Mouse (Mus musculus) heart, adult 18-20 months (tissue): ENCODE results near the gene Hacl1. TPM values are rescaled to one million over a fixed set of nuclear protein-coding genes. Genes with fewer than 3 reads are reported as not detected.

Experiments
- DNase-seq, 2 experiments: peaks; one replicate each; pipeline ENCODE4 v3.0.0; 2021 to 2022; ENCODE audit warnings: mixed read lengths in 1 of 2
- total RNA-seq, 2 experiments: library from RNA; stranded (reverse); gene quantifications; 2 replicates each; pipeline ENCODE4 v1.2.3; 2021

Hacl1 gene
- total RNA-seq, 2 experiments from 2014 or later = 10.9 to 11.5 TPM

- DNase-seq = peak; percentile 91 to 94
Measured at GRCm38 (mm10) chr14:31662555-31663211, 21.6 kb upstream of the Hacl1 start.

DNA sequence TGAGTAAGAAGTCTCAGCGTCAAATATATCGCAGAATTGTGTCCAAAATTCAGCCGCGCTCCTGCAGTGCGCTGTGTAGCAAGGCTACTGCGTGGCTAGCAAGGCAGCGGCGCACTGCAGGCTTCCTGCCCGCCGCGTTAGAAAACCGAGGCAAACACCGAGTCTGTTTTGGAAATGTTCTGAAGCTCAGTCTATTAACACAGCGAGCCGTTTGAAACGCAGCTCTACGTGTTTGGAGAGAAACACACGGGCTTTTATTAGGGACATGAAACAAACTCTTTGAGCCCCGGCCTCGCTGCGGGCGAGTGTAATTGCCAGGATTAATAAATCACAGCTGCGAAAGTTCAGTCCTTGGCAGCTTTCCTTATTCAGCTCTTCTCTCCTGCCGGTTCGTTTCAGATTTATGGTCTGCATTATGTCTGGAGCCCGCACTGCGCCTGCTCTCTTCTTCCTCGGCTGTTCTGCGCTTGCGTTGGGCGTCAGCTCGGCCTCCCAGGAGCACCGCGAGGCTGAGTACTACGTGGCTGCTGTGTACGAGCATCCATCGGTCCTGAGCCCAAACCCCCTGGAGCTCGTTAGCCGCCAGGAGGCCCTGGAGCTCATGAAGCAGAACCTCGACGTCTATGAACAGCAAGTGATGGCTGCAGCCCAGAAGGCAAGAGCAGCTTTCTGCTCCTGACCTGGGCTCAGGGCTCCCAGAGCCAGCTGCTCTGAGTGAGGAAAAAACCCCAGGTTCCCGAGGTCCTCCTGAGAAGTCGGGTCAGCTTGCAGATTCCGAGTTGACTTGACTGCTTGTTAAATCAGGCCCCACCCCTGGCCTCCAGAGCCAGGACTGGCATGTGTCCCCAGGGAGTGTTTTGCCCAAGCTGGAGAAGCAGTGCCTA, 20.8 kb upstream of the Hacl1 start:
- DNase-seq = peak; percentile 92

GRCm38 (mm10) chr14:31660312-31661093, 19.4 kb upstream of the Hacl1 start:
- DNase-seq = peak; percentile 15 to 49

DNA sequence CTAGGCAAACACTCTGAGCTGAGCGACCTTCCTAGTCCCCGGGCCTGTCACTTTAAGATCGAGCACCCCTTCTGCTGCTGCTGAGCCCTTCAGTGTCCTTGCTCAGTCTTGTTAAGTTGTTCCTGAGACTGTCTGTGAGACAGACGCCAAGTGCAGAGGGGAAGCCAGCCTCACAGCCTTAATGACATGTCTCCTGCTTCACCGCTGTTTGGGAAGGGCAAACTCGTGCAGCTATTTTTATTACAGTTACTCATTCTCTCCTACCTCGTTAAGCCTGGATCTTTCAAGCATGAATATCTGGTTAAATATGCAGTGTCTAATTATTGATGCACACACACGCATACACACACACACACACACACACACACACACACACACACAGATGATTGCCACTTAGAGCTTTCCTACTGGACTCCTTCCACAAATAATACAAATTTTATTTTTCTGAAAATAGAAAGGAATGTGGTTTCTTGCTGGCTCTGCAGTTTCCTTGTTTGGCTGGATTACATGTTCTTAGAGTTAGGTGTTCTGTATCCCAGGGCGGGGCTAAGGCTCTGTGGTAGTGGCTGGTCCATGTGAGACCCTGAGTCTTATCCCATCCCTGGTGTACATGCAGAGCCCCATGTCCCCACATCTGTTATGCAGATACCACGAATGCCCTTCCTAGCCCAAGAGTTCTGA, 18.6 kb upstream of the Hacl1 start:
- peak; percentile 75 to 82 for DNase-seq

GRCm38 (mm10) chr14:31658126-31658680, 17.1 kb upstream of the Hacl1 start:
- no peak for DNase-seq

- DNase-seq = peak; percentile 69 to 91
Measured at GRCm38 (mm10) chr14:31656857-31657645, 16.0 kb upstream of the Hacl1 start.

GRCm38 (mm10) chr14:31656386-31656785, 15.3 kb upstream of the Hacl1 start:
- DNase-seq = no peak

DNA sequence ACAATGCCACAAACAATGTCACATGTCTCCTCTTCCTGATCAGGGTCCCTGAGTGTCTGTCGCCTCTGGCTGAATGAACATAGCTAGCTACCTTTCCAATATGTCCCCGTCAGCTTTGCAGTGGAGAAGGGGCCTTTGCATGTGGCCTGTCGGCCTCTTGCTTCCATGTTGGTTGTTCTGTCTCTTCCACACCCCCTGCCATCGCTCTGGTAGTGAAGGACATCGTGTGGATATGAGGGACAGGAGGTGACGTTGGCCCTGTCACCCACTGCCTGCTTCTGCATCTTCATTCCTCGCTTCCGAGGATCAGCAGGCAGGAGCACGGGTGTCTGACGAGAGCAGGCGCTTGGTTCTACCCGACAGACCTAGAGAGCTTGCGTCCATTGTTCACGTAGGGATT, 14.3 kb upstream of the Hacl1 start:
- no peak for DNase-seq

- DNase-seq = no peak
Measured at GRCm38 (mm10) chr14:31654816-31655215, 13.7 kb upstream of the Hacl1 start.

DNA sequence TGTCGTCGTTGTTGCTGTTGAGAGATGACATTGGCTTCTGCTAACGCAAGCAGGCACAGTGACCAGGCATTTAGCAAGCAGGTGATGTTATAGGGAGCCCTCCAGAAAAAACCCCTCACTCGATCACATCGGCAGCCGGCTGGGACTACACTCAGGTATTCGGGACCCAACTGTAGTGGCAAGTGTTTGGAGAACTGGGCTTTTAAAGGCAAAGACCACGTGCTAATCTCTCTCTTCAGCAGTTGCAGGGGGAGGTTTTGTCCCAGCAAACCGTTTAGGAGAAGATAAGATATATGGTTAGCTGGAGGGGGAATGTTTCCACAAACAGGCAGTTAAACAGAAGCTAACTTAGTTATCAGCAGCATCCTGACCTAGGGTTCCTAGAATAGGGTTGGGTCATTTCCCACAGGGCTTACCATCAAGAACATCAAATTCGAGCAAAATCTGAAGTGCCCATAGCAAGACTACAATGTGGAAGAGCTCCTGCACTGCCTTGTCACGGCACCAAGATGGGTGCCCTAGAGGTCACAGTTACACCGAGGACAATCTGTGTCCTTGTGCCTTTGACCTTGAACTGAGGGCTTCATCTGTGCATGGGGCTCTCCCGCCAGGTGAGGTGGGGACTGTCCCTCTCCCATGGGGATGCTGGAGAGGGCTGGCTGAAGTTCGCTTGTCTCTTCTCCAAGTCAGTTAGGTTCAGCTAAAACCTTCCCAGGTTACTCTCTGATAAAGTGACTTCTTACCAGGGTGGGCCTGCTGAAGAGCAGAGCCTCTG, 12.2 kb upstream of the Hacl1 start:
- no peak for DNase-seq

- no peak for DNase-seq
Measured at GRCm38 (mm10) chr14:31652624-31653023, 11.5 kb upstream of the Hacl1 start.

GRCm38 (mm10) chr14:31652106-31652505, 11.0 kb upstream of the Hacl1 start:
- DNase-seq = peak in 1 of 2 experiments; percentile 14

DNA sequence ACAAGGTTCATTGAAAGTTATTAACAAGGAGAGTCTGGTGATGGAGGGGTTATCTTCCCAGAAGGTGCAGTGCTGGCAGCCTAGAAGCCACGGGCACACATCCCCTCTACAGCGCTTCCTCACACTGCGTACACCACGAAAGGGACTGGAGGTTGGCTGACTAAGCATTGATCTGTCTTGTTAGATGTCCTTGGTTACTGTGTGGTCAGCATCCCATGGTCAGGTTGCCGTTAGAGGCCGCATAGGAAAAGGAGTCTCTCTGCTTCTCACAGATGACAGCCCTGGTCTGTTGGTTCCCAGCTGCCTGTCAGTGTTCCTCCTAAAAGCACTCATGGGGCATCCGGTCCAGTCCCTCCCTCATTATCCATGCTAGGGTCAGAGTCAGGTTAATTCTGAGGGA, 10.1 kb upstream of the Hacl1 start:
- no peak for DNase-seq

DNA sequence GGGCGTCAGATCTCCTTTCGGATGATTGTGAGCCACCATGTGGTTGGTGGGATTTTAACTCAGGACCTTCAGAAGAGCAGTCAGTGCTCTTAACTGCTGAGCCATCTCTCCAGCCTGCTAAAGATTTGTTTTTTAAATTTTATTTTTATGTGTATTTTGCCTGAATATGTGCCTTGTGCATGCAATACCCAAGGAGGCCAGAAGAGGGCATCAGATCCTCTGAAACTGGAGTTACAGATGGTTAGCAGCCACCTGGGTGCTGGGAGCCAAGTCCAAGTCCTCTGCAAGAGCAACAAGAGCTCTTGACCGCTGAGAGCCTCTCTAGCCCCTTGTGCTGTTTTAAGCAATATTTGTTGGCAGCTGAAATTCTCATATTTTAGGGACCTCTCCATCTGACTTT, 9.3 kb upstream of the Hacl1 start:
- no peak for DNase-seq

DNA sequence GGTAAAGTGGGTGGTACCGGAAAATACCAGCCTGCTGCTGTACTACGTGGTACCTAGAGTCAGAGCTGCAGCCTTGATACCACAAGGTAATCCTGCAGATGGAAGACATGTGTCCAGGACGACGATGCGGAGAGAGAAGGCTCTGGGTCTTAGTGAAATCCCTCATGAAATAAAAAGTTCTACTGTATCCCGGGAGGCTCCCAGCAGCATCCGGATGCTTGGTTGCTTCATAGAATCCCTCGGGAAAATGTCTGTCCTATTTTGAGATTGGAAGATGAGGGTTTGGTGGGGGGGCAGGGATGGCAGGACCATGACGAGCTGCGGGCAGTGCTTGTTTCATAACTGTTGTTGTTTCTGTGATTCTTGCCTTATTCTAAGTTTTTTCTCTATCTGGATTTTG, 6.9 kb upstream of the Hacl1 start:
- DNase-seq = peak; percentile 21 to 26

DNA sequence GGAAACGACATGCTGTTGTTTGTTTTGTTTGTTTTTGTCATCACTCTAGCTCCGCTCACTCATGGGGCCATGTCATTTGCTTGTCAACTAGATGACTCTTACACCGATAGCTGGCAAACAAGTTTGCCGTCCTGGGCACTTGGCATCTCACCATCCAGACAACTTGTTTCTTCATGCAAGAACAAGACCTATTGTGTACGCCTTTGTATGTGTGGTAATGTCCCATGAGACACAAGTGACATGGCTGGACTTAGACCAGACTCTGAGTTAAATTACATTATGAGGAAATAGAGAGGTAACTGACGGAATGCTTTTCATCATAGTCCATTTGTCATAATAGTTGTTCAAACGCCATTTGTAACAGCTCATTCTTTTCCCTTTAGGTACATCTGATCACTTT, 4.8 kb upstream of the Hacl1 start:
- DNase-seq = no peak

GRCm38 (mm10) chr14:31644931-31645547, 4.0 kb upstream of the Hacl1 start:
- peak; percentile 14 to 42 for DNase-seq

DNA sequence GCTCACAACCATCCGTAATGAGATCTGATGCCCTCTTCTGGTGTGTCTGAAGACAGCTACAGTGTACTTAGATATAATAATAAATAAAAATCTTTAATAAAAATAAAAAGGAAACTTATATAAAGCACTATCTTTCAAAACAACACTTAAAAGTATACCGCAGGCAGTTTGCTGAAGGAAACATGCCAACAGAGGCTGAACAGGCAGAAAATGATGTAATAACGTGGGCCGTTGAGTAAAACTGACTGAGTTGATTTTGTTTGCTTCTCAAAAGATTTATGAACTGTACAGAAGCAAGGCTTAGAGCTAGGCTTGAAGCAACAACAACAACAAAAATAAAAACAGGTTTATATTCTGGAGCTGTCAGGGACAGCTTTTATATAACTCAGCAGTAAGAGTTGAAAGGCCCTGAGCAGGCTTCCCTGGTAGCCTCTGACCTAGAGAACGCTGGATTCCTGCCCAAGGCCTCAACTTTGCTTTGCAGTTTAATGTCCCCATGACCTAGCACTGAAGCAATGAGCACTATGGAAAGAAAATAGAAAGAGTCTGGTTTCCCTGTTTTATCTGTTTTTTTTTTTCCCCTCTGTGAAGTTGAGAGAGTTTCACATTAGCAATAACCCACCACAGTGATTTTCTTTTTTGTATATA, 3.2 kb upstream of the Hacl1 start:
- no peak for DNase-seq

- DNase-seq = no peak
Measured at GRCm38 (mm10) chr14:31641506-31642155, 545 bp upstream of the Hacl1 start.
